Mouse (Mus musculus): ENCODE results near the gene Creg1. TPM values are rescaled to one million over a fixed set of nuclear protein-coding genes. Genes with fewer than 3 reads are reported as not detected.

Creg1 gene
- polyA plus RNA-seq, 1 experiment from 2014 or later = 32.7 TPM

DNA sequence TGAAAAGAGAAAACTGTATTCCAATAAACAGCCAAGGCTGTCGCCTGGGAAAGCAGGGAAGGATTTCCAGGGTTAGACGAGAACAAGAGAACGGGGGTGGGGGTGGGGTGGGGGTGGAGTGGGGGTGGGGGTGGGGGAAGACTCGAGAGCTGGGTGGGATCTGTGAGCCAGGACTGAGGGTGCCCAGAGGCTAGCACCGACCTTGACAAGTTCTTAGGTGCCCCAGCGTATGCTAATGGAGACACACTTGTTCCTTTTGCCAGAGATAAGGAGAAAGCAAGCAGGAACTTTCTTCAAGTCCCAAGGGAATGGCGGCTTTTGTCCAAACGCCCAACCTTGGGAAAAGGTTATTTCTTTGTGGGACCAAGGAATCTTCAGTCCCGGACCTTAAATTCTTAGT, 8.5 kb downstream of the Creg1 start:
- Histone ChIP-seq H3K9me3 (no peaks in the 10 kb centered on the region), H3K4me1 (replicated peaks) (0 out of 2 replicates have a peak, but pooled peaks cover 5% of the 10 kb centered on the region), H3K27me3 (peaks cover 9% of the 10 kb centered on the region), H3K4me2 (peak overlapping the region; percentile 33; the same call in 1 of the 2 replicates), H3K27ac (replicated peaks) (no peak overlapping the region), H3K9ac (no peak overlapping the region), H3K4me3 (no peak overlapping the region), H3K36me3 (no peaks in the 10 kb centered on the region)
- 55% methylated on average over 9 of the region's 9 CpGs for WGBS
- no peak for ATAC-seq (ENCODE audit: low FRiP score, low read depth)

DNA sequence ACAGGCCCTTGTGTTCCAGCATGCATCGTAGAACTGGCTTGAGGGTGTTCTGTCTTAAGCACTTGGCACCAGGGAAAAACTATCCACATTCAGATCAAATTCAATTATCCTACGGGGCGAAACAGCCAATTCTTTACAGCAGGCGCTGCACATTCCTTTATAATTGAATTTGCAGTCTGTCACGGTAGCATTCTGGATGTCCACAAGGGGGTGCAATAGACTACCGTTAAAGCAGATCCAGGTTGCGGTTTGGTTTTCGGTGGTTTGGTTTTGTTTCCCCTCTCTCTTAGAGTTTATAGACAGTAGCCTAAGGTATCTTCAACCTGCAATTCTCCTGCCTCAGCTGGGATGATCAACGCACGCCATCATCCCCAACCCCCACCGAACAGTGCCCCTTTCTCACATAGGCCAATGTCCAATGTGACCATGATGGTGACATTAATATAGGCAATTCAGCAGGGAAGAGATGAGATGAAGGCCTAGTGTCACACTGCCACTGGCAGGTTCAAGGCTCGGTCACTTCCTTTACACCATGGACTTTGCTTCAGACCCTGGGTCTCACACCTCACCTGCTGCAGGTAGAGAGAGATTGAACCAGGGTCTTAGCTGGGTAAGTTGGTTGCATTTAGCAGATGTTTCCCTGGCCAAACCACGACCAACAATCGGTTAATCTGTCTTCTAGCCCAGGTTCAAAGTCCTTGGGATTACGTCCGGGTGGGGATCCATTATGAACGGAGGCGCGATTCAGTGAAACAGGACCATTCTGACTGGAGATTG, 12.2 kb downstream of the Creg1 start:
- H3K9me3 ChIP-seq = no peaks in the 10 kb centered on the region
- no peaks in the 10 kb centered on the region for H3K36me3 ChIP-seq
- no peak for ATAC-seq (ENCODE audit: low FRiP score, low read depth)
- no peak overlapping the region for H3K4me3 ChIP-seq
- peaks cover 13% of the 10 kb centered on the region for H3K4me1 ChIP-seq (replicated peaks)
- H3K4me2 ChIP-seq = no peak overlapping the region
- H3K9ac ChIP-seq = no peak overlapping the region
- 46% methylated on average over 19 of the region's 19 CpGs for WGBS
- H3K27me3 ChIP-seq = peaks cover 30% of the 10 kb centered on the region
- no peak overlapping the region for H3K27ac ChIP-seq (replicated peaks)

DNA sequence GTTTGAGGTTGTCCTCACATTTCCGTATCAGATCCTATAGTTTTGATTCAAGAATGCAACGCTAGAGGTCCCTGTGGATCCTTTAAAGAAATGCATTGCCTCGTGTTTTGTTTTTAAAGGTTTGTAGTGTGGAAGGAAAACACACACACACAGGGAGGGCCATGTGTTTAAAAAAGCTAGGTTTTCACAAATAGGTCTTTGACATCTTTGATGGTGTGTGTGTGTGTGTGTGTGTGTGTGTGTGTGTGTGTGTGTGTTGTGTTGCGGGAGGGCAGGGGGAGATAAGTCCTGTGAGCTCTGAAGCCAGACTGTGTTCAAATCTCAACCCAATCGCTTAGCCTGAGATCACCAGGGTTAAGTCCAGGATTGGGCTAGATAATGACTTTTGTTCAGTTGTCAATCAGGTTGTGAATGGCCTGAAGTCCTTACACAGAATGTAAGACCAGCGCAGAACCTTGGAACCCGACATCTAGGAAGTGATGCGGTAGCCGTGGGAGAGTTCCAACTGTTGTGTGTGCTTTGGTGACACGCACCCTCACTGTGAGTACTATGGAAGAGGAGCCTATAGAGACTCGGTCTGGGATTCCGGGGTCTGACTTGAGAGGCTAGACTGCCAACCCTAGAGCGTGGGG, 16.5 kb downstream of the Creg1 start:
- H3K4me2 ChIP-seq = peak overlapping the region; percentile 57
- no peak overlapping the region for H3K9ac ChIP-seq
- H3K36me3 ChIP-seq = no peaks in the 10 kb centered on the region
- 4% methylated on average over 13 of the region's 13 CpGs for WGBS
- H3K4me3 ChIP-seq = peak overlapping the region; percentile 31
- no peaks in the 10 kb centered on the region for H3K9me3 ChIP-seq
- peak; percentile 68; the same call in 1 of the 2 replicates for ATAC-seq (ENCODE audit: low FRiP score, low read depth)
- peaks cover 11% of the 10 kb centered on the region for H3K4me1 ChIP-seq (replicated peaks)
- peaks cover 44% of the 10 kb centered on the region for H3K27me3 ChIP-seq
- H3K27ac ChIP-seq (replicated peaks) = no peak overlapping the region

DNA sequence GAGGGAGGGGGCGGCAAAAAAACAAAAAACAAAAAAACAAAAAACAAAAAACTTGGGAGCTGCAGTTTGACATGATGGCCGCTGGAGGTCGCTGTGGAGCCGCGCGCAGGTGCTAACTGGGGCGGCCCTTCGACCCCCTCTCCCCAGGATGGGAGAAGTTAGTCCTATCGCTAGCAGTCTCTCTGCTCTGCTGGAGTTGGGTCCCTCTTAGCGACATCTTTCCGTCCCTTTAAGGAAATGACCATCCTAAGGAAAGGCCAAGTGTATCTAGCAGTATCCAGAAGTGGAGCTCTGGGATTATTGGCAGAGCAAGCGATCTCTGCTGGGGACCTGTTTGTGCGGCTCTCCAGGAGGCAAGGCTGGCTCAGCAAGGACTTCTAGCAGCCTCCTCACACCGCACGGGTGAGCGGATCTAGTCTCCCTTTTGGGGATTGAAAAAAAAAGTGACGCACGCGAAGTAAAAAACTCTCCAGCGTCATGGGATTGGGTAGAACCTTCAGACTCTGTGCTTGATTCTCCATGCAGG, 17.1 kb downstream of the Creg1 start:
- no peaks in the 10 kb centered on the region for H3K9me3 ChIP-seq
- H3K9ac ChIP-seq = 0 out of 2 replicates have a peak overlapping the region, but pooled peaks have one; percentile 19
- H3K27me3 ChIP-seq = peaks cover 46% of the 10 kb centered on the region
- WGBS = 3% methylated on average over 20 of the region's 20 CpGs
- H3K27ac ChIP-seq (replicated peaks) = no peak overlapping the region
- peaks cover 11% of the 10 kb centered on the region for H3K4me1 ChIP-seq (replicated peaks)
- H3K4me2 ChIP-seq = peak overlapping the region; percentile 57
- H3K4me3 ChIP-seq = peak overlapping the region; percentile 31
- no peaks in the 10 kb centered on the region for H3K36me3 ChIP-seq
- peak; percentile 39; the same call in 1 of the 2 replicates for ATAC-seq (ENCODE audit: low FRiP score, low read depth)

DNA sequence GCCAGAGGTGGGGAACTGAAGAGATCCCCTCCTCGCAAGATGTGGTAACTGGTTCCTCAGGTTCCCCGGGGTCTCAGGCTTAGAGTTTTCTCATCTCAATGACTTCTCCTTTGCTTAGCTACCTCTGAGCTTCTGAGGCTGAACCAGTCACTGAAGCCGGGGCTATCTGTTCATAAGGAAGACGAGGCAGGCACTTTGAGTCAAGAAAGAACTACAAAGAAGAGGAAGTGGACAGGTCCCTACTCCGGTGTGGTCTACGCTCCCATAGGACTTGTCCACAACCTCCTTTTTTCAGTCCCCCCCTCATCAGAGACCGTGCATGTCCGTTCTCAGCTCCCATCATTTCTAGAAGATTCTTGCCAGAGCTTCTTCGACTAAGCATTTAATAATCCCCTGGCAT, 17.9 kb downstream of the Creg1 start:
- Histone ChIP-seq H3K36me3 (no peaks in the 10 kb centered on the region), H3K27ac (replicated peaks) (no peak overlapping the region), H3K4me2 (no peak overlapping the region), H3K9me3 (no peaks in the 10 kb centered on the region), H3K27me3 (peaks cover 47% of the 10 kb centered on the region), H3K4me3 (no peak overlapping the region), H3K9ac (no peak overlapping the region), H3K4me1 (replicated peaks) (peaks cover 15% of the 10 kb centered on the region)
- WGBS = 89% methylated on average over 9 of the region's 9 CpGs
- ATAC-seq (ENCODE audit: low FRiP score, low read depth) = no peak

DNA sequence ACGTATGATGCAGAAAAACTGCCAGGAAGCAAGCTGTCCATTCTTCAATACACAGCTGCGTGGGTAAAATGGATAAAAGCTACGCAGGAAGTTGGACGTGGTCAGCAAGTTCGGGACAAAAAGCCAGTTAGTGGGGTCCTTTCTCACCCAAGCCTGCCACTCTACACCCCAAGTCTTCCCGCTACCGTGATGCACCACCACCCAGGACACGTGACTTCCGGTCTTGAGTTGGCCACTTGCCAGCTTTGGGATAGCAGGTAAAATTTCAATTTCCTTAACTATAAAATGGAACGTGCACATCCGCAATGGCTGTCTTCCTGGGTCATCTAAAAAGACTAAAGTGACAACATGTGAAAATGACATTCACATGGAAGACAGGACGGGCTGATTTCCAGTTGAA, 18.4 kb downstream of the Creg1 start:
- no peak overlapping the region for H3K4me2 ChIP-seq
- no peak overlapping the region for H3K9ac ChIP-seq
- no peaks in the 10 kb centered on the region for H3K9me3 ChIP-seq
- H3K27me3 ChIP-seq = peaks cover 43% of the 10 kb centered on the region
- no peaks in the 10 kb centered on the region for H3K36me3 ChIP-seq
- 87% methylated on average over 12 of the region's 12 CpGs for WGBS
- peaks cover 16% of the 10 kb centered on the region for H3K4me1 ChIP-seq (replicated peaks)
- ATAC-seq (ENCODE audit: low FRiP score, low read depth) = no peak
- no peak overlapping the region for H3K4me3 ChIP-seq
- H3K27ac ChIP-seq (replicated peaks) = no peak overlapping the region

DNA sequence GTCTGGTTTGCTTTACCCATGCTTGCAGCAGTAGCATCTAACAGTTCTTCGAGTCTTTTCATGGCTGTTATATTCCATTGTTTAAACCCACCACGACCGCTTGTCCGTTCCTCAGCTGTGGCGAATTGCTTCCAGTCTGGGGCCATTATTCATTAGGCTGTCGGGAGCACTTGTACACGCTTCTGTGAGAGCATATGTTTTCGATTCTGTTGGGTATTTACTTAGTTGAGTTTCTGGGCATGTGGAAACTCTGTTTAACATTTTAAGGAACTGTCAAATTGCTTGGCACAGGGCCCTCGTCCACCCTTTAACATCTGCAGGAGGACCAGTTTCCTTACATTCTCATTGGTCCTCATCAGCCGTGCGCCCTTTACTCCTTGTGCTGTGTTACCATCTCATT, 22.8 kb downstream of the Creg1 start:
- 15% methylated on average over 11 of the region's 11 CpGs for WGBS
- H3K9ac ChIP-seq = no peak overlapping the region
- H3K4me1 ChIP-seq (replicated peaks) = peaks cover 6% of the 10 kb centered on the region
- no peak for ATAC-seq (ENCODE audit: low FRiP score, low read depth)
- no peaks in the 10 kb centered on the region for H3K9me3 ChIP-seq
- peak overlapping the region; percentile 20 for H3K4me2 ChIP-seq
- H3K27ac ChIP-seq (replicated peaks) = no peak overlapping the region
- H3K4me3 ChIP-seq = no peak overlapping the region
- H3K36me3 ChIP-seq = no peaks in the 10 kb centered on the region
- peaks cover 28% of the 10 kb centered on the region for H3K27me3 ChIP-seq

DNA sequence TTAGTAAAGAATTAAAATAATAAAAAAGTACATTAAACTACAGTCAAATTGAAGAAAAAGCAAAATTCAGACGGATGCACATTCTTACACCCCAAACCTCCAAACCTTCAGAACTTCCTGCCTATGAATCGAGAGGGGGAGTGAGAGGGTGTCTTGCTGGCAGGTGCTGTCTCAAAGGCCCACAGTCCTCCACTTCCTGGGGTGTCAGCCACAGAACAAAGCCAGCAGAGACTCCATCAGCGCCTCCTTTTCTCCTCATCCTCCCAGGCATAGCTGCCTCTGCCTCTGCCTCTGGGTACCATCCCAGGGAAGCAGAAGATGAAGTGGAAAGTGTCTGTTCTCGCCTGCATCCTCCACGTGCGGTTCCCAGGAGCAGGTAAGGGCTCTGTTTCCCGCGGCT, 25.0 kb downstream of the Creg1 start, which contains the start of gene Cd247:
Gene Cd247, plus strand, starts transcription at position 171 of the 400 bp plus-strand sequence.
- no peak for ATAC-seq (ENCODE audit: low FRiP score, low read depth)
- Histone ChIP-seq H3K4me3 (no peak within 1 kb of the TSS), H3K4me1 (replicated peaks) (peaks cover 6% of the 10 kb centered on the region), H3K9ac (no peak within 1 kb of the TSS), H3K9me3 (no peaks in the 10 kb centered on the region), H3K27me3 (peaks cover 21% of the 10 kb centered on the region), H3K36me3 (no peaks in the 10 kb centered on the region), H3K4me2 (no peak within 1 kb of the TSS), H3K27ac (replicated peaks) (no peak within 1 kb of the TSS)
- WGBS = 62% methylated on average over 8 of the region's 8 CpGs

DNA sequence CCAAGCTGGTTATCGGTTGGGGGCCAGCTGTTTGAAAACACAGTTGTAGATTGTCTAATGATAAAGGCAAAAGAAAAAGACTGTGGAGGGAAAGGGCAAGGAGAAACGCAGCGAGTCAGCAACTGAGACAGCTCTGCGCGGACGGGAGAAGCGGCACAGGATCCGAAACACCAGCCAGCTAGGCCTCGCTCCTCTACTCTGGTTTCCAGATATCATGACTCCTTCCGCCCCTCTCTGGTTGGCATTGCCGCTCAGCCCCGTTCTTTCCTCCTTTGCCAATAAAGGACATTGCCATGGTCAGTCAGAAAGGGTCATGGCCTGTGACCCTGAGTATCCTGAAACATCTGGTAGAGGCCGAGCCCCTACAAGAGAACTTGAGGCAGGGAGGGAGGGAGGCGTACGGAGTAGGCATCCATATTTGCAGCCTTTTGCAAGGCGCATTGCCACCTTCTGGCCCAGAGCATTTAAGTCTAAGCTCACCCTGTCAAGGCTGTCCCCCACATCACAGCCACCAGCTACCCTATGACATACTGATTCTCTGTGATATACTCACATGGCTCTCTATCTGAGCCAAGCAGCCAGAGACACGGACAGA, 25.6 kb downstream of the Creg1 start:
- peaks cover 6% of the 10 kb centered on the region for H3K4me1 ChIP-seq (replicated peaks)
- 85% methylated on average over 17 of the region's 17 CpGs for WGBS
- no peak overlapping the region for H3K9ac ChIP-seq
- no peak overlapping the region for H3K4me2 ChIP-seq
- no peaks in the 10 kb centered on the region for H3K36me3 ChIP-seq
- H3K27me3 ChIP-seq = peaks cover 18% of the 10 kb centered on the region
- H3K27ac ChIP-seq (replicated peaks) = no peak overlapping the region
- no peaks in the 10 kb centered on the region for H3K9me3 ChIP-seq
- no peak for ATAC-seq (ENCODE audit: low FRiP score, low read depth)
- H3K4me3 ChIP-seq = no peak overlapping the region

DNA sequence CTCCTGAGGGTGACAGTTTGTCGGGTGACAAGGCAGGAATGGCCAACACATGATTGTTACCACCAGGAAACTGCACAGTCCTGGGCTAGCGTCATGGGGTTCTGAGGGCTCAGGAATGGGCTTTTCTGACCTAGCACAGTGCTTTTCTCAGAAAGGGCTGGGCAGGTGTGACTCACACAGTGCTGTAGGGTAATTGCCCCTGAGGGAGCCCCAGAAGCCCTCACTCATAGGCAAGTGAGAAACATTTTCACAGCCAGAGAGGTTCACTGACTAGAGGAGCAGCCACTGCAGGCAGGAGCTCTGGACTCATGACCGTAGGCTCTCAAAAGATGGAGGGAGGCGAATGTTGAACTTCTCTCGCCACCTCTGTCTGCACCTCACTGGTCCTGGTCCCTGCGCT, 26.4 kb downstream of the Creg1 start:
- ATAC-seq (ENCODE audit: low FRiP score, low read depth) = no peak
- H3K36me3 ChIP-seq = no peaks in the 10 kb centered on the region
- H3K27me3 ChIP-seq = peaks cover 18% of the 10 kb centered on the region
- no peaks in the 10 kb centered on the region for H3K9me3 ChIP-seq
- WGBS = 93% methylated on average over 6 of the region's 6 CpGs
- H3K4me1 ChIP-seq (replicated peaks) = peaks cover 6% of the 10 kb centered on the region
- H3K4me2 ChIP-seq = no peak overlapping the region
- H3K4me3 ChIP-seq = no peak overlapping the region
- no peak overlapping the region for H3K27ac ChIP-seq (replicated peaks)
- no peak overlapping the region for H3K9ac ChIP-seq

DNA sequence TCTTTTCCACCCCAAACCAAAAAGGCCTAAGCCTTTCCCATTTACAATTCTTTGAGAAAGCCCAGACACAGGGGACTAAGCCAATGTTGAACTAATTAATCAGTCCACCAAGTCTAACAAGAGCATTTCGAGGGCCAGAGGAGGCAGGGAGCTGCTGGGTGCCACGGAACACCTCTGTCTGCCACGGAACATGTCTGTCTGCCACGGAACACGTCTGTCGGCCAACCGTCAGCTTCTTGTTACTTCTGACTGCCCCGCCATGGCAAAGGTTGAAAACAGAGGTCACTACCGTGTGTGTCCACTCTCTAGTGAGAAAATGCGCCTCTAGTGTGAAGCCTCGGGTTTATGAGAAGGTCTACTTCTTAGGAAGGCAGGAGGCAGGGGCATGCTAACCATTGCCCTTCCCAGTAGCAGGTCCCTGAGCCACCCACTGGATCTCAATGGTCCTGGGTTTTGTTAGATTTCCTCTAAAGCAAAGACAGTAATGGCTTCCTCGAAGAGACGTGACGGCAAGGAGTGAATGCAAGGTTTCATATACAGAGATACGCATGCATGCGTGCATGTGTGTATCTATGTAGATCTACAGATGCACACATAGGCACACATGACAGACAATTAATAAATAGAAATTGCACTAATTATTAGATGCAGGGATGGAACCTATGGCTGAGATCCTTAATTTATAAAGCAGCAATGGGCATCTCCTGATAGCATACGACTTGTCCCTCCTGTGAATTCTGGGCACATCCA, 27.1 kb downstream of the Creg1 start:
- ATAC-seq (ENCODE audit: low FRiP score, low read depth) = no peak
- Histone ChIP-seq H3K4me2 (no peak overlapping the region), H3K27ac (replicated peaks) (no peak overlapping the region), H3K9me3 (no peaks in the 10 kb centered on the region), H3K9ac (no peak overlapping the region), H3K4me1 (replicated peaks) (peaks cover 6% of the 10 kb centered on the region), H3K4me3 (no peak overlapping the region), H3K36me3 (no peaks in the 10 kb centered on the region), H3K27me3 (peaks cover 17% of the 10 kb centered on the region)
- WGBS = 92% methylated on average over 17 of the region's 17 CpGs
